Mouse (Mus musculus) kidney, embryonic 15.5 days (tissue): ENCODE measurements around the gene Tmcc2. TPM values are rescaled to one million over a fixed set of nuclear protein-coding genes. Genes with fewer than 3 reads are reported as not detected.

ENCODE experiments used
- ATAC-seq: fragments of 200-750 bp; cut with Nextera tagmentation; replicated peaks from 2 replicates; pipeline ENCODE4 v1.8.0; 2017; ENCODE audit warnings: moderate TSS enrichment; ENCODE audit not compliant: low FRiP score
- H3K27ac ChIP-seq: fragments of 300-500 bp; sonication (generic); 2 replicates; pipeline ENCODE4 v1.5.1; 2015; ENCODE audit warnings: mild to moderate bottlenecking, inconsistent platforms
- H3K27me3 ChIP-seq: fragments of 300-500 bp; sonication (generic); 2 replicates; pipeline ENCODE4 v1.6.1; 2015; ENCODE audit warnings: inconsistent platforms
- H3K36me3 ChIP-seq: fragments of 300-500 bp; sonication (generic); 2 replicates; pipeline ENCODE4 v1.6.1; 2015; ENCODE audit warnings: inconsistent platforms
- H3K4me1 ChIP-seq: fragments of 300-500 bp; sonication (generic); 2 replicates; pipeline ENCODE4 v1.6.1; 2015; ENCODE audit warnings: inconsistent platforms
- H3K4me2 ChIP-seq: fragments of 300-500 bp; sonication (generic); 2 replicates; pipeline ENCODE4 v1.6.1; 2015; ENCODE audit warnings: moderate library complexity, mild to moderate bottlenecking, inconsistent platforms
- H3K4me3 ChIP-seq: fragments of 300-500 bp; sonication (generic); replicated peaks from 2 replicates; pipeline ENCODE4 v1.5.1; 2015; ENCODE audit warnings: mild to moderate bottlenecking, inconsistent platforms
- H3K9ac ChIP-seq: fragments of 300-500 bp; sonication (generic); 2 replicates; pipeline ENCODE4 v1.6.1; 2015; ENCODE audit warnings: mild to moderate bottlenecking, inconsistent platforms
- H3K9me3 ChIP-seq: fragments of 300-500 bp; sonication (generic); replicated peaks from 2 replicates; pipeline ENCODE4 v1.6.1; 2016; ENCODE audit warnings: inconsistent platforms
- WGBS: fragments of 180-500 bp; shearing (Covaris S2); methylation state at CpG from one replicate; pipeline ENCODE4 v1.1.7; 2015; ENCODE audit warnings: mixed read lengths; 5-methylcytosine and 5-hydroxymethylcytosine counted together
- polyA plus RNA-seq: library from polyadenylated mRNA; unstranded; fragments of >200 nt; fragmentation: Nextera tagmentation; extraction: Ambion mirVana; gene quantifications from 2 replicates; pipeline ENCODE4 v1.2.1, GENCODE M21; 2015

Gene Tmcc2
- polyA plus RNA-seq, 1 experiment from 2014 or later: 15.5 TPM

GRCm38 (mm10) chr1:132420206-132420605 lies 29.1 kb upstream of the Tmcc2 start:
- Histone ChIP-seq H3K27me3 (no peaks in the 10 kb centered on the region), H3K9me3 (no peaks in the 10 kb centered on the region), H3K4me1 (peaks cover 31% of the 10 kb centered on the region), H3K4me3 (no peak overlapping the region), H3K36me3 (peaks cover 7% of the 10 kb centered on the region; the same call in 1 of the 2 replicates), H3K4me2 (no peak overlapping the region), H3K9ac (no peak overlapping the region), H3K27ac (no peak overlapping the region)
- no peak for ATAC-seq
- 29% methylated on average over 2 of the region's 2 CpGs for WGBS

- under 1% methylated on average over 85 of the region's 85 CpGs for WGBS
- Histone ChIP-seq H3K4me1 (peaks cover 31% of the 10 kb centered on the region), H3K4me3 (peak within 1 kb of the TSS; percentile 71), H3K36me3 (no peaks in the 10 kb centered on the region; the same call in 1 of the 2 replicates), H3K27me3 (no peaks in the 10 kb centered on the region), H3K9me3 (no peaks in the 10 kb centered on the region), H3K4me2 (peak within 1 kb of the TSS; percentile 71), H3K27ac (peak within 1 kb of the TSS; percentile 96), H3K9ac (peak within 1 kb of the TSS; percentile 73)
- peak; percentile 99 for ATAC-seq
Measured at GRCm38 (mm10) chr1:132417319-132418251, 26.5 kb upstream of the Tmcc2 start, which contains the start of gene Dstyk. Gene Dstyk, plus strand, starts transcription at chr1:132417555.

- H3K4me1 ChIP-seq: peaks cover 28% of the 10 kb centered on the region
- peak overlapping the region; percentile 96 for H3K27ac ChIP-seq
- ATAC-seq: no peak
- no peaks in the 10 kb centered on the region for H3K36me3 ChIP-seq
- peak overlapping the region; percentile 73 for H3K9ac ChIP-seq
- H3K27me3 ChIP-seq: no peaks in the 10 kb centered on the region
- peak overlapping the region; percentile 71 for H3K4me2 ChIP-seq
- no peaks in the 10 kb centered on the region for H3K9me3 ChIP-seq
- WGBS: 19% methylated on average over 6 of the region's 6 CpGs
- H3K4me3 ChIP-seq: peak overlapping the region; percentile 71
Measured at GRCm38 (mm10) chr1:132416943-132417290, 25.8 kb upstream of the Tmcc2 start.

GRCm38 (mm10) chr1:132416244-132416942 lies 25.3 kb upstream of the Tmcc2 start:
- WGBS: 66% methylated on average over 8 of the region's 8 CpGs

GRCm38 (mm10) chr1:132410657-132411056 lies 19.6 kb upstream of the Tmcc2 start:
- Histone ChIP-seq H3K27me3 (no peaks in the 10 kb centered on the region), H3K9ac (no peak overlapping the region), H3K4me1 (no peaks in the 10 kb centered on the region), H3K9me3 (no peaks in the 10 kb centered on the region), H3K4me2 (no peak overlapping the region), H3K36me3 (no peaks in the 10 kb centered on the region), H3K4me3 (no peak overlapping the region), H3K27ac (no peak overlapping the region)
- ATAC-seq: no peak
- WGBS: 79% methylated on average over 3 of the region's 3 CpGs

More at GRCm38 (mm10) chr1:132416244-132416942, 25.3 kb upstream of the Tmcc2 start:
- Histone ChIP-seq H3K4me3 (no peak overlapping the region), H3K4me1 (peaks cover 28% of the 10 kb centered on the region), H3K4me2 (peak overlapping the region; percentile 71), H3K27me3 (no peaks in the 10 kb centered on the region), H3K27ac (no peak overlapping the region), H3K9me3 (no peaks in the 10 kb centered on the region), H3K36me3 (no peaks in the 10 kb centered on the region), H3K9ac (no peak overlapping the region)
- ATAC-seq: no peak

- no peaks in the 10 kb centered on the region for H3K27me3 ChIP-seq
- H3K27ac ChIP-seq: no peak overlapping the region
- no peaks in the 10 kb centered on the region for H3K9me3 ChIP-seq
- H3K4me3 ChIP-seq: no peak overlapping the region
- no peak overlapping the region for H3K4me2 ChIP-seq
- ATAC-seq: no peak
- H3K36me3 ChIP-seq: no peaks in the 10 kb centered on the region
- H3K9ac ChIP-seq: no peak overlapping the region
- H3K4me1 ChIP-seq: no peaks in the 10 kb centered on the region
- 94% methylated on average over 1 of the region's 1 CpGs for WGBS
Measured at GRCm38 (mm10) chr1:132401843-132402242, 10.8 kb upstream of the Tmcc2 start.

GRCm38 (mm10) chr1:132400538-132400937 lies 9.5 kb upstream of the Tmcc2 start:
- no peak overlapping the region for H3K9ac ChIP-seq
- no peak overlapping the region for H3K4me2 ChIP-seq
- no peaks in the 10 kb centered on the region for H3K36me3 ChIP-seq
- no peak overlapping the region for H3K27ac ChIP-seq
- no peaks in the 10 kb centered on the region for H3K27me3 ChIP-seq
- no peak for ATAC-seq
- H3K9me3 ChIP-seq: no peaks in the 10 kb centered on the region
- no peak overlapping the region for H3K4me3 ChIP-seq
- H3K4me1 ChIP-seq: no peaks in the 10 kb centered on the region
- 56% methylated on average over 1 of the region's 1 CpGs for WGBS

GRCm38 (mm10) chr1:132396705-132397104 lies 5.6 kb upstream of the Tmcc2 start:
- Histone ChIP-seq H3K4me1 (0 out of 2 replicates have a peak, but pooled peaks cover 3% of the 10 kb centered on the region), H3K9ac (no peak overlapping the region), H3K27me3 (no peaks in the 10 kb centered on the region), H3K27ac (no peak overlapping the region), H3K9me3 (no peaks in the 10 kb centered on the region), H3K36me3 (no peaks in the 10 kb centered on the region), H3K4me2 (no peak overlapping the region), H3K4me3 (no peak overlapping the region)
- WGBS: 66% methylated on average over 2 of the region's 2 CpGs
- ATAC-seq: no peak

- Histone ChIP-seq H3K9ac (no peak overlapping the region), H3K4me3 (no peak overlapping the region), H3K36me3 (no peaks in the 10 kb centered on the region), H3K27me3 (no peaks in the 10 kb centered on the region), H3K4me2 (no peak overlapping the region), H3K4me1 (peaks cover 35% of the 10 kb centered on the region), H3K27ac (no peak overlapping the region), H3K9me3 (no peaks in the 10 kb centered on the region)
- 78% methylated on average over 5 of the region's 5 CpGs for WGBS
- ATAC-seq: no peak
Measured at GRCm38 (mm10) chr1:132392872-132393271, 1.8 kb upstream of the Tmcc2 start.

- Histone ChIP-seq H3K4me3 (peak overlapping the region; percentile 80), H3K9ac (peak overlapping the region; percentile 84), H3K4me1 (peaks cover 40% of the 10 kb centered on the region), H3K9me3 (no peaks in the 10 kb centered on the region), H3K27ac (peak overlapping the region; percentile 78), H3K27me3 (no peaks in the 10 kb centered on the region), H3K4me2 (peak overlapping the region; percentile 84), H3K36me3 (no peaks in the 10 kb centered on the region)
- under 1% methylated on average over 53 of the region's 54 CpGs for WGBS
- ATAC-seq: peak; percentile 93
Measured at GRCm38 (mm10) chr1:132391580-132392022, 520 bp upstream of the Tmcc2 start.

- WGBS: 18% methylated on average over 15 of the region's 15 CpGs
- peak overlapping the region; percentile 84 for H3K4me2 ChIP-seq
- no peaks in the 10 kb centered on the region for H3K27me3 ChIP-seq
- H3K4me3 ChIP-seq: peak overlapping the region; percentile 80
- ATAC-seq: peak; percentile 27; the same call in 1 of the 2 replicates
- peak overlapping the region; percentile 18; the same call in 1 of the 2 replicates for H3K9ac ChIP-seq
- peaks cover 55% of the 10 kb centered on the region for H3K4me1 ChIP-seq
- H3K36me3 ChIP-seq: no peaks in the 10 kb centered on the region
- H3K27ac ChIP-seq: no peak overlapping the region
- no peaks in the 10 kb centered on the region for H3K9me3 ChIP-seq
Measured at GRCm38 (mm10) chr1:132389886-132390585, 1.0 kb downstream of the Tmcc2 start.
